Mouse (Mus musculus): Measurements from ENCODE around the gene Eml1.

Eml1 gene

DNA sequence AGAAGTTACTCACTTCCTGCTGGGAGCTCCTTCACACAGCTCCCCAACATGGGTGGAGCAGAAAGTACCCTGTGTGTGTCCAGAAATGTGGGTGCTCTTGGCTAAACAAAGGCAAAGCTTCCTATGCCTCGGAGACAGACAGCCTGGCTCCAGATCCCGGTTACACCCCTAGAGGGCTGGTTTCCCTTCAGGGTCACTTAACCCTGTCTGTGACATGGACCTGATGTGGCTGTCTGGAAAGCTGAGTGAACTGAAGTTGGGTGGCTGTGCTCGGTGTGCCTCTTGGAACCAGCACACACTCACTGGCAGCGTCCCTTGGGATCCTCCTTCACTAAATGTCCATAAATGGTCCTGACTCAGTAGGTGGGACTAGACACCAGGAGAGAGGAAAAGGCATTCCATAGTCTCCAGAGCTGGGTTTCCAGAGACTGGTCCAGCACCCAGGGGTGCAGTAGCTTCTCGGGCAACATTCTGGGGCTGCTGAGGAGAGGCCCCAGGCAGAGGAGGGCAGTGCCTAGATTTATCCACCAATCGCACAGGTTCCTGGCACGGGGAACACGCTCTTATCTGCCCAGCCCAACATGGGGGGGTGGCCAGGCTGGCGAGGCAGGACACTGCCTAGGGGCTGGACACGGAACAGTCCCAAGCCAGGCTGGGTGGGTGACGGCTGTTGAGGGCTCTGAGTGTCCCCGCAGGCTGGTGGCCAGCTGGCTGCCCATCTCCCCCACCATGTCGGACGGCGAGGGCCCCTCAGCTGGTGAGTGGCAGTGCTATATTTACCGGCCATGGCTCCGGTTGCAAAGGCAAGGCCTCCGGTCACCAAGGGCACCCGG is at the start of gene Eml1:
Gene Eml1 (plus strand): TSS at position 362 of the 833 bp plus-strand sequence.
- DNase-seq (ENCODE audit: low read depth, low spot score), result no peak

DNA sequence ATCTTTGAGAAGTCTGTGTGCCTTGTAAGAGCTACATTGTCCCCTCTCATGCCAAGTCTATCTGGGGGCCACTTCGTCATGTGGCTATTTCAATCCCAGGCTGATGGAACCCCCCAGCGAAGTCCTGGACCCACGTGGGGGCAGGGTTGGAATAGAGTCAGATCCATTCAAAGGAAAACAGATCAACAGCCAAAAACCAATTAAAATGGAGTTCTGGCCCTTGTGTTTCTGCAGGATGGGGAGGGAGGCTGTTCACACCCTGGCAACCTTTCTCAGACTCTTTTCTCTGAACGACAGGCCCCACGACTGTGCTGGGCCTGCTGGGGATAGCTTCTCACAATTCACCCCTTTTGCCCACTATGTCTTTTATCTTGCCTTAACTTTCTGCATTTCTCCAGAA is 44.4 kb upstream of the Eml1 start:
- no peak for DNase-seq (ENCODE audit: low read depth, low spot score)

DNA sequence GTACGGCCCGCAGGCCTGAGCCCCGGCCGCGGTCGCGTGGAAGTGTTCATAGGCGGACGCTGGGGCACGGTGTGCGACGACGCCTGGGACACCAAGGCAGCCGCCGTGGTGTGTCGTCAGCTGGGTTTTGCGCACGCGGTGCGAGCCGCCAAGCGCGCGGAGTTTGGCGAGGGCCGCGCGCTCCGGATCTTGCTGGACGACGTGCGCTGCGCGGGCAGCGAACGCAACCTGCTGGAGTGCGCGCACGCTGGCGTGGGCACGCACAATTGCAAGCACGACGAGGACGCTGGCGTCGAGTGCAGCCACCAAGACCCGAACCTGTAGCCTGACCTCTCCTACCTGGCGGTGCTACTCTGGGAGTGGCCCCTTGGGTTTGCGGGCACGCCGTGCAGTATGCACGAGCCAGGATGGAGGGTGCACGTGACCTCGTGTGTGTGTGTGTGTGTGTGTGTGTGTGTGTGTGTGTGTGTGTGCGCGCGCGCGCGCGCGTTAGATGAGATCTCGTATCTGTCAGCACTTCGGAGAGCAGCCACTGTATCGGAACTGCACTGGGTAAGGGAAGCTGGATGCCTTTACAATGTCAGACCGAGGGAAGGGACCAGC is 42.8 kb upstream of the Eml1 start:
- no peak for DNase-seq (ENCODE audit: low read depth, low spot score)

DNA sequence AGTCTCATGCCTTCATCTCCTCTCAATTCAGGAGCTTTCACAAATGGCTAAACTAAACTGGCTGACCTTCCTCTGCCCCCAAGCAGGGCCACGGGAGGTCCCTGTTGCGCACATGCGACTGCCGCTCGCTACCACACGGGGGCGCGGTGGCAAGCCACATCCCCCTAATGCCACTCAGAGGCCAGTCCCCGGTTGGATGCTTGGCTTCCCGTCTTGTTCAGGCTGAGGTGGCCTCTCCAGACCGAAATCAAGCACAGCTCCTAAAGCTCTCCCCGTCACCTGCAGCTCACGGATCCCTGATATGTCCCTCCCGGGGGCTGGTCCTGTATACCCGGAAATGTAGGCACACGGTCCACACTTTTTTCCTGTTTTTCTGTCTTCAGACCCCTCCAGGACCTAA is 37.7 kb upstream of the Eml1 start:
- peak; percentile 59 for DNase-seq (ENCODE audit: low read depth, low spot score)

DNA sequence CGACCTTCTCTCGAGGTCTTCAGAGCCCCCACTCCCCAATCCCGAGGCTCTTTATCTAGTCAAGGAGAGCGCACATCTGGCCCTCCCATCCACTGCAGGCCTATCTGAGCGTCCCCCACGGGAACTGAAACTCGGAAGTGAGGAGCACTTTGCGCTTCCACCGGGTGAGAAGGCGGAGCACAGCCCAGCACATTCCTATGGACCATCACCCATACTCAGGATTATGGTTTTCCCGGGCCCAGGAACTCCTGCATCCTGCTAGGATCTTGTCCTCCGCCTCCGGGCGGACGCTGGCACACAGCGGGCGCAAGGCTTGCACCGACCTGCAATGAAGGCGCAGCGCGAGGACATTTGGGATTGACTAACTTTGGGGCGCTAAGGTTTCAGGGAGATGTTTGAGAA is 37.3 kb upstream of the Eml1 start:
- DNase-seq (ENCODE audit: low read depth, low spot score), result no peak

DNA sequence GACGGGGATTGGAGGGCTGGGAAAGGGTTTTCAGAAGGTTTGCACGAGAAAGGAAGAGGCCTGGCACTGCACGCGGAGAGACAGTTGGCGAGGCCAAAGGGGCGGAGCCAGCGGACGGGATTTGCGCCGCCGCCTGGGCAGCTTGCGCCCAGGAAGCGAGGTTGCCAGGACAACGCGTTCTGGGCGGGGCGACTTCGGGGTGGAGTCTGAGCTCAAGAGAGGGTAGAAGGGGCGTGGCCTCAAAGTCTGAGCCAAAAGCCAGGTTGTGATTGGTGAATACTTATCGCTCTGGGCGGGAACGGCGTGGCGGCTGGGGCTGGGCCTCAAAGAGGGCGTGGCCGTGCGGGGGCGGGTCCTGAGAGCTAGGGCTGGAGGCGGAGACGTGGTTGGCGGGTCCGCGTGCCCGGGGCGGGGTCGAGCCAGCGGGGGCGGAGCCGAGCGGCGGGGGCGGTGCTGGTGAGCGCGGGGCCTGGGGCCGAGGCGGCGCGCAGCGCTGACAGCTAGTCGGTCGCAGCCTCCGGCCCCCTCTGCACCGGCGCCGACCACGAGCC is 36.8 kb upstream of the Eml1 start, which contains the start of gene Cyp46a1:
Gene Cyp46a1 (plus strand): TSS at position 487 of the 551 bp plus-strand sequence.
- DNase-seq (ENCODE audit: low read depth, low spot score), result peak; percentile 99

DNA sequence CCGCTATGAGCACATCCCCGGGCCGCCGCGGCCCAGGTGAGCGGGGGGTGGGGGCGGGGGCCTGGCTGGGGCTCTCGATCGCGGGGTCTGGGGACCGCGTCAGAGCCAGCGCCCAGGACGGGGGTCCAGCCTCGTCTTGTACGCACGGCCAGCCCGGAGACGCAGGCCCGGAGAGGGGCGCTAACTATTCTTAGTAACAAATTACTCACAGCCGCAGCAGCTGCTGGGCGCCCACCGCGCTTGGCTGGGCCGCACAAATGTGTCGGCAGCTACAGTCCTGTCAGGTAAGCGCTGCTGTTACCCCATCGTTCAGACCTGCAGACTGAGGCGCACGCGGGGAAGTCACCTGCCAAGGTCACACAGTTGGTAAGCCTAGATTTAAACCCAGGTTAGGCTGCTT is 36.2 kb upstream of the Eml1 start:
- DNase-seq (ENCODE audit: low read depth, low spot score), result no peak

DNA sequence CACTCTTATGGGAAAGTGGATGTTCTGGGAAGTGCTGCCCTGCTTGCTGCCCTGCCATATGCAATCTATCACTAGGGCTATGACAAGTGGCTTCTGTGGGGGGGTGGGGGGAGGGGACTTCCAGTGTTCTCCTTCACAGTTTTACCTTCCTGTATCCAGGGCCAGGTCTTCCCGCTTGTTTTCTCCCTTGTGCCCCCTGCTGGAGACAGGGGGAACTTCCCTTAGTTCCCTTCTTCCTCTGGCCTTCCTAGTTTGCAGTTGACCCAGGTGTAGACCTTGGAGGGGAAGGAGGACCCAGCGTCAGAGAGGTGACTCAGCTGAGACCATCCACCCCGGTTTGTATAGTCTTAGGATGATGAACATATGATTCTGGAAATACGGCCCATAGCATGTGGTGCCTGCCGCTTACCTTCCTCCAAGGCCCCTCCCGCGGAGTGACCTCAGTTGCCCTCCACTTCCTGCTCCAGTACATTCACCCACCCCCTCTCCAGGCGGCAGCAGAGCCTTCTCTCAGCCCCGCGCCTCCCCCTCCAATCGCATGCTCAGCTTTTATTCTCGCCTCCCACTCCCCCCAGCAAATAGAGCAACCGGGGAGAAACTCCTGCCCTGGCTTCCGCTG is 32.1 kb upstream of the Eml1 start:
- DNase-seq (ENCODE audit: low read depth, low spot score), result no peak

DNA sequence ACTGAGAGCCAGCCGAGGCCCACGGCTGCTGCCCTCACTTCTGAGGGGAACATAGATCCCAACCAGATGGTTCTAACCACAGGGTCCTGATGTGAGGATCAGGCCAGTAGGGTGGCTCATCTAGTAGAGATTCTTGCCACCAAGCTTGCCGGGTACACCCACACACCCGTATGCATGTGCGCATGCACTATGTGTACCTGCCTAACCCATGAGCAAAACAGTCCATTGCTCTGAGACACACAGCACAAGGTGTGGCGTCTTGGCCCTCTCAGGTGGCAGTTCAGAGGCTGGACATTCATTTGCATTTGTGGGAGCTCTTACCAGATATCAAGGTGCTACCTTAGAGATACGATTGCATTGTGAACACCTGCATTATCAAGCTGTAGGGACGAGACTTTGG is 22.6 kb upstream of the Eml1 start:
- DNase-seq (ENCODE audit: low read depth, low spot score), result no peak

DNA sequence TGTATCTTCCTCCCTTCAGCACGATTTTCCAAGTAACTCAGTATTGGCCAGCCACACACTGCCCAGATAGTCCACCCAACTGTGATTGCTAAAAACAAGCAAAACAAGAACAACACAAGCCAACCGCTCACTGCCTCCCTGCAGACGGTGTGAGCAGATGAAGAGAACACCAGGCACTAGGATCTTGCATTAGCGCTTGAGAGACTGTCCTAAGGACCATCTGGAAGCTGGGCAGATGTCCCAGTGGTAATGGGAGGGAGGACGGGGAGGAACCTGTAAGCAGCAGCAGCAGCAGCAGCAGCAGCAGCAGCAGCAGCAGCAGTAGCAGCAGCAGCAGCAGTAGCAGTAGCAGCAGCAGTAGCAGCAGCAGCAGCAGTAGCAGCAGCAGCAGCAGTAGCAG is 21.7 kb upstream of the Eml1 start:
- no peak for DNase-seq (ENCODE audit: low read depth, low spot score)

DNA sequence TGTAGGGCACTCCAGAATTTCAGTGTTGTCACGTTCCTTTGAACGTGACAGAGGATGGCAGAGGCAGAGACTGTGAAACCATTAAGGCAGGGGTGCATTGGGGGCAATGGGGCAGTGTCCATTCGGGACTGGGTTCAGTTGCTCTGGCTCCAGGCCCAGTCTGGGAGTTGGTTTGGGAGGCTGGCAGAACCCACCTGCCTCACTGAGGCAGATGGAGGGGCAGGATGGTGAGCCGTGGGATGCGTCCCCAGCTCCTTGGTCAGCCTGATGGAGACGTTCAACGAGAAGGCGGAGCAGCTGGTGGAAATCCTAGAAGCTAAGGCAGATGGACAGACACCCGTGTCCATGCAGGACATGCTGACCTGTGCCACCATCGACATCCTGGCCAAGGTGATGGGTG is 19.8 kb upstream of the Eml1 start:
- no peak for DNase-seq (ENCODE audit: low read depth, low spot score)

DNA sequence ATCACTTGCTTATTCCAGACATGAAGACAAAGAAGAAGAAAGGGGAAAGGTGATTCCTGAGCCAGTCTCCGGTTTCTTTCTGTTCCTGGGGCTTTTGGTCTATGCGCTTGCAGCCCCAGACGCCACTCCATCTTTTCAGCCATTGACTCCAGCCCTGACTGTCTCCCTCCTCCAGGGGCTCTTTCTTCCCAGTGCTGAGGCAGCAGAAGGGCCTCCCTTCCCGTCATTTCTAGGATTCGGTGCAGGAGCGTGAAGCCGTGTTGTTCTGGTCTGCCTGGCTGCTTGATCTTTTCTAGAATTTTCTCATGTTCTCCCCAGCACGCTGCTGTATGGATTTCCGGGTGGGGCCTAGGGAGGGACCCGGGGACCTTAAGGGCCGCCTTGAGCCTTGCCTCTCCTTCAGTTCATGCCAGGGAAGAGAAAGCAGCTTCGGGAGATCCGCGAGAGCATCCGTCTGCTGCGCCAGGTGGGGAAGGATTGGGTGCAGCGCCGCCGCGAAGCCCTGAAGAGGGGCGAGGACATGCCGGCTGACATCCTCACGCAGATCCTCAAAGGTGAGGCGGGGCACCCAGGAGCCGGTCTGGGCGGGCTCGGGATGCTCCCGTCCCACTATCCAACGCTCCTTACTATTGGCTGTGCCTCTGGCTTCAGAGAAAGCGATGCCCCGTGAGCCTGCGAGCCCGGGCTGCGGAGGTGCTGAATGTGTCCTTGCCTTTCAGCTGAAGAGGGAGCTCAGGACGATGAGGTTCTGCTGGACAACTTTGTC is 18.2 kb upstream of the Eml1 start:
- no peak for DNase-seq (ENCODE audit: low read depth, low spot score)

DNA sequence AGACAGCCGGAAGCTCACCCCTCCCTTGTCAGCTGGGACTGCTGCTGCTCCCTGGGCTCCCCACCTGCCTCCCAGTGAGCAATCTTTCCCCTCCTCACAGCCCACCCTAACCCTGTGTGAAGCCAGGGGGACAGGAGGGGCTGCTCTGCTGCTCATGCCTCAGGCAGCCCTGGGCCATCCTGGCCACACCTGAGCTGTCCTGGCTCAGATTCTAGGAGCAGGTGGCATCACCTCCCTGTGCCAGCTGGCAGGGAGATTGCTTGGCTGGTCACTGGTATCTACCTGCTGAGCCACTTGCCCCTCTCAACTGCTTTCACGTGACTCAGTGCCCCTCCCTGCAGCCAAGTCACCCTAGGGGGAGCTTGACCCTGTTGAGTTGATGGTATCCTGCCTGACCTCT is 16.5 kb upstream of the Eml1 start:
- DNase-seq (ENCODE audit: low read depth, low spot score), result no peak

DNA sequence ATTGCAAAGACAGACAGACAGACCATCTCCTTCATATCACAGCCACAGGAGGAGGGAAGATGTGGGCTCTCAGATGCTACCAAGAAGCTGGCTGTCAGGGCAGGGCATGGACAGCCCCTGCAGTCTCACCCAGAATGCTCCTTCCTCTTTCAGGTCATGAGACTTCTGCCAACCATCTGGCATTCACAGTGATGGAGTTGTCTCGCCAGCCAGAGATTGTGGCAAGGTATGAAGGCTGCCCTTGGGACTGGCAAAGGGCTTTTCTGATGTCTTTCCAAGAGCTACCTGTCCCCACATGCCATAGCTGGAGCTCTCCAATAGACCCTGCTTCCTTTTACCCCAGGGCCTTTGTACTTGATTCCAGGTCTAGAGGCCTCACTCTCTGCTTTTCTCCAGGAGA is 15.5 kb upstream of the Eml1 start:
- DNase-seq (ENCODE audit: low read depth, low spot score), result no peak

DNA sequence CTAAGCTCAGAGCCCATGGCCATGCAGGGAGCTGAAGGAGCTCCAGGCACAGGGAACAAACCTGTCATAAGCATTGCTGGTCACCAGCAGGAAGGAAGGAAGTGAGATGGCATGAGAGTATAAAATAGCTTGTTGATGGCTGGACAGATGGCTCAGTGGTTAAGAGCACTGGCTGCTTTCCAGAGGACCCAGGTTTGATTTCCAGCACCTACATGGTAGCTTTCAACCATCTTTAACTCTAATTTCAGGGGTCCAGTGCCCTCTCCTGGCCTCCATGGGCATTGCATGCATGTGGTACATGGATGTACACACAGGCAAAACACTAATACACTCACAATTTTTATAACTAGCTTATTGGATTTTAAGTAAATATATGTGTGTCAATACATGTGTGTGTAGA is 14.8 kb upstream of the Eml1 start:
- no peak for DNase-seq (ENCODE audit: low read depth, low spot score)

DNA sequence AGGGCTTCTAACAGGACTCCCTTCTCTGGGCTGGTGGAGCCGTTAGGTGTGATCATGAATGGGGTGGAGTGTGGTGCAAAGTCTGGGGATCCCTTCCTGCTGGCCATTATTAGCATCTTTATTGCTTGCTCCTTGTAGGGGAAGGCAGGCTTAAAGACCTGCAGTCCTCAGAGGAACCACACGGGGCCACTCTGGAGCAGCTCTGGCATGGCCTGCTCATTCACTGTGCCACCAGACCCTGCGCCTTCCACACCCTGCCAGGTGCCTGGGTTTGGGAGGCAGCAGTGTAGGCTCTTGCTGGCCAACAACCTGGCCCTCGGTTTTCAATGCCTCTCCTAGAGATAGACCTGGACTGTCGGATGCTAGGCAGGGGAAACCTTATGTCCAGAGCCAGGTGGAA is 7.0 kb upstream of the Eml1 start:
- peak; percentile 56 for DNase-seq (ENCODE audit: low read depth, low spot score)

DNA sequence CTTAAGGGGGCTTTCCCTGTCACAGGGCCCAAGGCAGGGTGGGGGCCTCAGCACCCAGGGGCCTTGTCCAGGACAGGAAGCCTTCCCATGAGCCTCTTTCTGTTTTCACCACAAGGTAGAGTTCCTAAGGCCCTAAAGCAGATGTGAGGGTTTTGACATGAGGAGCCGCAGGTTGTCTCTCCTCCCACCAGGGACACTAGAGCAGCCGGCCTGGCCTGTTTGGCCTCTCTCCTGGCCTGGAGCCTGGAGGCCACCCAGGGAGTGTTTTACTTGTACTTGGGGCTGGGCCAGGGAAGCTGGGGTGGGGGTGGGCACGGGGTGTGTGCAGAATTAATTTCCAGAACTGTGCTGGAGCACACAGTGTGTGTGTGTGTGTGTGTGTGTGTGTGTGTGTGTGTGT is 5.4 kb upstream of the Eml1 start:
- DNase-seq (ENCODE audit: low read depth, low spot score), result no peak

DNA sequence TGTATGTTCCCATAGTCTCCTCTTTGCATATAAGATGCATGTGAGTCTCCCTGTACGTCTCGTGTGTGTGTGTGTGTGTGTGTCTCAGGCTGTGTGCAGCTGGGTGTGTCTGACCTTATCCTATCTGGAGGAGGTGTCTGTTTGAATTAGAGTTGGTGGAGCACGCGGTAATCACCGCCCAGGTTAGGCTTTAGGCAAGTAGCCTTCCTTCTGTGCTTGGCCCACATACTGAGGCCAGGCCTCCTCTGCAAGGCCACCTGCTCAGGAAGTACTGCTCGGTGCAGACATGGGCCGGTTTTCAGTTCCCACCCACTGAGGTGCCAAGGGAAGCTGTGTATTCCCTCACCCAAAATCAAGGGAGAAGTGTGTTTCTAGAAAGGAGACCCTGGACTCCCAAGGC is 4.9 kb upstream of the Eml1 start:
- DNase-seq (ENCODE audit: low read depth, low spot score), result no peak

DNA sequence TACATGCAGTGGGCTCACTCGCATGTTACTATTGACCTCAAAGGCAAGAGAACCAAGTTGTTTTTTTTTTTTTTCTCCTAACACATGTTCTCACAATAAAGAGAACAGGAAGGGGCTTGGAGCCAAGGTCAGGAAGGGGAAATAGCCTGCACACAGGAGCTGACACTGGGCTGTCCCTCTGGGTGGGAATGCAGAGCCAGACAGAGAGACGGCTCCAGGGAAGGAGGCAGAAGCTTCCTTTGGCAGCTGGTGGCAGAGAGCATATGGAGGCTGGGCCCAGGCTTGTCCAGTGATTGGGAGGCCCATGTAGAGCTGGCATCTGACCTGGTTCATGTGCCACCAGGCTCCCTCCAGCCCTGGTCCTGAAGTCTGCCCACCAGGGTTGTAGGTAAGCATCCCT is 2.8 kb upstream of the Eml1 start:
- no peak for DNase-seq (ENCODE audit: low read depth, low spot score)

DNA sequence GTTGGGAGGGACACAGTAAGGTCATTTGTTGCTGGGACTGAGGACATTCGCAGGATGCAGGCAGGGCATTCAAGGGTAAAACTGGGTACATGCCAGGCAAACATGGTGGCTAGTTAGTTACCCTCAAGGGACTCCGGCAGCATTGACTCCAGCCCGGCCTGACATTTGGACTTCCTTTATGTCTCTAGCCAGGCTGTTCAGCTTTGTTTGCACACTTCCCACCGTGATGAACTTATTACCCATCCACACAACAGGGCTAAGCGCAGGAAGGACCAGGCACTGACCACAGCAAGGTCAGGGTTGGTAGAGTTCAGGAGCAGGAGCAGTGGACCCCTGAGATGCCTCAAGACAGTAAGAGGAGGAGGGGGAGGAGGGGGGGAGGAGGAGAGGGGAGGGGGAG is 1.8 kb upstream of the Eml1 start:
- DNase-seq (ENCODE audit: low read depth, low spot score), result no peak

DNA sequence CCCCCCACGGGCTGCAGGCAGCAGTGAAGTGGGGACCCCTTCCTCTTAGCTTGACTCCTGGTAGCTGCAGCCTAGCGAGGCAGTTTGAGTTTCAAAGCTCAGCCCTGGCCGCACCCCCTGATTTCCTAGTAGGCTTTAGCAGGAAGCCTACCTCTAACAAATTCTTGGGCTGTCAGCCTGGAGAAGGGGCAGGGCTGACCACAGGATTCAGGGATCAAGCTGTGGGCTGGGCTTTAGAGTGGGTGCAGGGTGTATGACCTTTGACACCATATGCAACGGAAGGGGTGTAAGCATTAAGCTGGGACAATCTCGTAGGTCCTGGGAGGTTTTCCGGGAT is 640 bp downstream of the Eml1 start:
- DNase-seq (ENCODE audit: low read depth, low spot score), result no peak

DNA sequence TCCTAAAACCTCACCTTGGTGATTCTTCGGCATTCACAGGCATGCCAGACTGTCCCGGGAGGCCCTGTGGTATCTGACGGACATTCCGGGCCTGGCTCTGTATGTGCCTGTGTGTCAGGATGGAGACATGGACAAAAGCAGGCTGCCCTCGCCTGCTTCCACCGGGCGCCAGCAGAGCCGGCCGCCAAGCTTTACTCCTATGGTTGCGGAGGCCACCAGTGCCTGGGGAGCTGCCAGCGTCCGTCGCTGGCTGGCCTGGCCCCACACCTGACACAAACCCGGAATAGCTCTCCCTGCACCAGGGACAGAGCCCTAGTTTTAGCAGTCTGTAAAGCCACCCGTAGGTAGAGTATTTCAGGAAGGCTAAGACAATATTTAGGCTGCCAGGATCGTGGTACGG is 1.5 kb downstream of the Eml1 start:
- DNase-seq (ENCODE audit: low read depth, low spot score), result no peak
